Mouse (Mus musculus): ENCODE results near the gene Vegfb.
"Not testable (repeated sequence)": the region's sequence is repeated elsewhere in the genome, so short reads cannot be mapped to it uniquely, and the experiment has no call there.

Vegfb gene

GRCm38 (mm10) chr19:6992011-6992858, 4.8 kb upstream of the Vegfb start, which contains the start of gene Dnajc4:
TSS of gene Dnajc4 (minus strand) at chr19:6992572.
- DNase-seq (ENCODE audit: low read depth, low spot score): peak; percentile 93

- not testable (repeated sequence) for DNase-seq (ENCODE audit: low read depth, low spot score)
Observed at GRCm38 (mm10) chr19:6991166-6991565, 3.7 kb upstream of the Vegfb start.

GRCm38 (mm10) chr19:6990712-6991111, 3.3 kb upstream of the Vegfb start:
- DNase-seq (ENCODE audit: low read depth, low spot score): no peak

GRCm38 (mm10) chr19:6989251-6989650, 1.8 kb upstream of the Vegfb start:
- no peak for DNase-seq (ENCODE audit: low read depth, low spot score)

GRCm38 (mm10) chr19:6987904-6988285, 444 bp upstream of the Vegfb start:
- DNase-seq (ENCODE audit: low read depth, low spot score): no peak

- no peak for DNase-seq (ENCODE audit: low read depth, low spot score)
Observed at GRCm38 (mm10) chr19:6985951-6986708, 1.3 kb downstream of the Vegfb start.

GRCm38 (mm10) chr19:6985300-6985699, 2.2 kb downstream of the Vegfb start:
- no peak for DNase-seq (ENCODE audit: low read depth, low spot score)

GRCm38 (mm10) chr19:6983621-6984020, 3.8 kb downstream of the Vegfb start:
- no peak for DNase-seq (ENCODE audit: low read depth, low spot score)

- DNase-seq (ENCODE audit: low read depth, low spot score): no peak
Observed at GRCm38 (mm10) chr19:6981465-6981864, 6.0 kb downstream of the Vegfb start.

GRCm38 (mm10) chr19:6980381-6981093, 6.9 kb downstream of the Vegfb start, which contains the start of gene Fkbp2:
TSS of gene Fkbp2 (minus strand) at chr19:6980501.
- peak; percentile 99 for DNase-seq (ENCODE audit: low read depth, low spot score)

- peak; percentile 98 for DNase-seq (ENCODE audit: low read depth, low spot score)
Observed at GRCm38 (mm10) chr19:6979486-6980380, 7.7 kb downstream of the Vegfb start.

GRCm38 (mm10) chr19:6979001-6979479, 8.4 kb downstream of the Vegfb start:
- no peak for DNase-seq (ENCODE audit: low read depth, low spot score)

- DNase-seq (ENCODE audit: low read depth, low spot score): no peak
Observed at GRCm38 (mm10) chr19:6978639-6978974, 8.8 kb downstream of the Vegfb start.

GRCm38 (mm10) chr19:6977759-6978638, 9.5 kb downstream of the Vegfb start:
- no peak for DNase-seq (ENCODE audit: low read depth, low spot score)

GRCm38 (mm10) chr19:6975537-6976521, 11.6 kb downstream of the Vegfb start, which contains the start of gene Plcb3:
TSS of gene Plcb3 (minus strand) at chr19:6976470.
- DNase-seq (ENCODE audit: low read depth, low spot score): no peak

GRCm38 (mm10) chr19:6974211-6975205, 12.9 kb downstream of the Vegfb start, which contains the start of gene Ppp1r14b:
TSS of gene Ppp1r14b (plus strand) at chr19:6974968.
- peak; percentile 84 for DNase-seq (ENCODE audit: low read depth, low spot score)

- no peak for DNase-seq (ENCODE audit: low read depth, low spot score)
Observed at GRCm38 (mm10) chr19:6973581-6974190, 13.8 kb downstream of the Vegfb start.
